Comparison of ENCODE assay signal across 8 mouse cellular contexts in genomic region chr4:47050167-47050566, GRCm38 (mm10). TPM values are rescaled to one million over a fixed set of nuclear protein-coding genes. Genes with fewer than 3 reads are reported as not detected.
A peak's percentile ranks its signal among the peaks of the same experiment; 100 is the strongest.
DNase-seq lines count a peak whose midpoint lies in the region; ATAC-seq lines count a peak whose summit lies in the region.

No protein-coding gene starts in this region.

- peak; percentile 51 for ATAC-seq in hindbrain, embryonic 14.5 days (ENCODE audit: low FRiP score)
- peak; percentile 76 for ATAC-seq in megakaryocyte, adult 5-6 weeks (ENCODE audit: poor library complexity, severe bottlenecking)

- H3K4me1 ChIP-seq in hindbrain, embryonic 14.5 days (replicated peaks; ENCODE audit: control insufficient read depth, insufficient read depth, low read length) = peaks cover 14% of the 10 kb centered on the region

- DNase-seq in R1 (ENCODE audit: low read depth, low spot score) = peak; percentile 79
- DNase-seq in cerebellum, postnatal 14 days = peak; percentile 96 to 97
- peak; percentile 76 to 89 for DNase-seq in frontal cortex, postnatal 14 days (ENCODE audit: low spot score in 2 of 2)
- DNase-seq in hindbrain, embryonic 14.5 days (ENCODE audit: low spot score) = peak; percentile 92
- peak; percentile 86 to 90 for DNase-seq in layer of hippocampus, postnatal 36 days
- peak; percentile 93 to 96 for DNase-seq in right cerebral cortex, adult 2 months (ENCODE audit: low spot score in 2 of 2)
- DNase-seq in urinary bladder, postnatal 10 days (ENCODE audit: low spot score) = peak; percentile 86

- no peak overlapping the region for H3K9ac ChIP-seq in hindbrain, embryonic 14.5 days

- no peaks in the 10 kb centered on the region for H3K27me3 ChIP-seq in hindbrain, embryonic 14.5 days (ENCODE audit: control insufficient read depth, insufficient read depth, low read length)

- no peak overlapping the region for H3K4me3 ChIP-seq in hindbrain, embryonic 14.5 days (replicated peaks; ENCODE audit: low read length)

- no peak overlapping the region for H3K4me2 ChIP-seq in hindbrain, embryonic 14.5 days (replicated peaks)

- WGBS in hindbrain, embryonic 14.5 days = 0% methylated on average over 1 of the region's 1 CpGs

- no peaks in the 10 kb centered on the region for H3K9me3 ChIP-seq in hindbrain, embryonic 14.5 days (ENCODE audit: control insufficient read depth, low read length)

- H3K27ac ChIP-seq in hindbrain, embryonic 14.5 days = no peak overlapping the region

- H3K36me3 ChIP-seq in hindbrain, embryonic 14.5 days (replicated peaks; ENCODE audit: control insufficient read depth, insufficient read depth) = no peaks in the 10 kb centered on the region

RNA-seq across cellular contexts. Expression of gene Anks6, which starts 7.1 kb away (rescaled TPM):
- polyA plus RNA-seq in hindbrain, embryonic 14.5 days (2014; fragmentation: Nextera tagmentation; extraction: Ambion mirVana) = 4.8 and 5.0 TPM in 2 replicates
- 10 to 100 TPM; 22.3 to 26.1 TPM for total RNA-seq in layer of hippocampus, postnatal 36 days (2021)
- 0.16 and 0.41 TPM in 2 replicates for total RNA-seq in megakaryocyte, adult 5-6 weeks (2015)
- total RNA-seq in megakaryocyte, adult 5-6 weeks (2017) = 0.28 and 0.44 TPM in 2 replicates

RNA-seq across cellular contexts. Expression of gene Galnt12, which starts 41.5 kb away (rescaled TPM):
- 1.2 TPM in 2 replicates for polyA plus RNA-seq in hindbrain, embryonic 14.5 days (2014; fragmentation: Nextera tagmentation; extraction: Ambion mirVana)
- total RNA-seq in layer of hippocampus, postnatal 36 days (2021) = 1 to 10 TPM; 1.2 TPM
- total RNA-seq in megakaryocyte, adult 5-6 weeks (2015) = 0.84 and 1.5 TPM in 2 replicates
- 2.7 and 3.0 TPM in 2 replicates for total RNA-seq in megakaryocyte, adult 5-6 weeks (2017)

RNA-seq across cellular contexts. Expression of gene Gabbr2, which starts 58.5 kb away (rescaled TPM):
- 13.3 and 13.8 TPM in 2 replicates for polyA plus RNA-seq in hindbrain, embryonic 14.5 days (2014; fragmentation: Nextera tagmentation; extraction: Ambion mirVana)
- 100 to 1,000 TPM; 205 to 211 TPM for total RNA-seq in layer of hippocampus, postnatal 36 days (2021)
- 0.02 TPM in 1 of 2 replicates, not detected in the other for total RNA-seq in megakaryocyte, adult 5-6 weeks (2015)
- not detected in 2 replicates for total RNA-seq in megakaryocyte, adult 5-6 weeks (2017)

Comparison
In these comparisons a context has a peak if more than half of its experiments do, and no peak if none do; other contexts are left out.
1. RNA of gene Anks6, which starts 7.1 kb away (total RNA-seq): 22.3 to 26.1 TPM in layer of hippocampus, postnatal 36 days; 0.16 to 0.44 TPM in megakaryocyte, adult 5-6 weeks; every median in the first group is over 10 times any median in the second.
2. RNA of gene Gabbr2, which starts 58.5 kb away (total RNA-seq): 205 to 211 TPM in layer of hippocampus, postnatal 36 days; 0.02 TPM in megakaryocyte, adult 5-6 weeks; every median in the first group is over 100 times any median in the second.
3. Peak in every context shown above with its lines, with median percentiles within 50 percentile points of each other: DNase-seq.